Mouse (Mus musculus) neural tube, embryonic 11.5 days (tissue): ENCODE results near the gene Gm7903. TPM values are rescaled to one million over a fixed set of nuclear protein-coding genes. Genes with fewer than 3 reads are reported as not detected.

Source experiments
- polyA plus RNA-seq: library from polyadenylated mRNA; unstranded; fragments of >200 nt; fragmentation: Nextera tagmentation; extraction: Ambion mirVana; gene quantifications from 2 replicates; pipeline ENCODE4 v1.2.1, GENCODE M21; 2014

Gm7903 gene
- polyA plus RNA-seq, 1 experiment from 2014 or later, result not detected

Other genes with a start within 250 kb of the Gm7903 start
- gene Tceal6, start 223.1 kb upstream of the Gm7903 start, polyA plus RNA-seq, result 0.74 and 0.96 TPM in 2 replicates
- gene Pramel3, start 131.5 kb upstream of the Gm7903 start, polyA plus RNA-seq, result not detected in 2 replicates
- gene Gm5128, start 60.6 kb upstream of the Gm7903 start, polyA plus RNA-seq, result not detected in 2 replicates
- not detected in 2 replicates for gene AV320801, start 60.8 kb downstream of the Gm7903 start, polyA plus RNA-seq
- gene Nxf7, start 164.9 kb downstream of the Gm7903 start, polyA plus RNA-seq, result not detected in 2 replicates
- 0.22 TPM in 1 of 2 replicates, not detected in the other for gene Prame, start 193.9 kb downstream of the Gm7903 start, polyA plus RNA-seq